Mouse (Mus musculus) spleen, adult 2 months (tissue): ENCODE data around the gene Gm17019.
"Not testable (repeated sequence)": the region's sequence is repeated elsewhere in the genome, so short reads cannot be mapped to it uniquely, and the experiment has no call there.

Experiments
- CTCF ChIP-seq: fragments of 200-500 bp; IDR thresholded peaks from 2 replicates; pipeline ENCODE4 v1.5.1; 2011; ENCODE audit warnings: mild to moderate bottlenecking, inconsistent platforms; ENCODE audit not compliant: insufficient read depth, insufficient read length, insufficient replicate concordance; ENCODE audit errors: extremely low read depth
- POLR2A ChIP-seq: fragments of 200-500 bp; IDR thresholded peaks from 2 replicates; pipeline ENCODE4 v1.6.1; 2011; ENCODE audit warnings: low read depth, low read length, inconsistent platforms

DNA sequence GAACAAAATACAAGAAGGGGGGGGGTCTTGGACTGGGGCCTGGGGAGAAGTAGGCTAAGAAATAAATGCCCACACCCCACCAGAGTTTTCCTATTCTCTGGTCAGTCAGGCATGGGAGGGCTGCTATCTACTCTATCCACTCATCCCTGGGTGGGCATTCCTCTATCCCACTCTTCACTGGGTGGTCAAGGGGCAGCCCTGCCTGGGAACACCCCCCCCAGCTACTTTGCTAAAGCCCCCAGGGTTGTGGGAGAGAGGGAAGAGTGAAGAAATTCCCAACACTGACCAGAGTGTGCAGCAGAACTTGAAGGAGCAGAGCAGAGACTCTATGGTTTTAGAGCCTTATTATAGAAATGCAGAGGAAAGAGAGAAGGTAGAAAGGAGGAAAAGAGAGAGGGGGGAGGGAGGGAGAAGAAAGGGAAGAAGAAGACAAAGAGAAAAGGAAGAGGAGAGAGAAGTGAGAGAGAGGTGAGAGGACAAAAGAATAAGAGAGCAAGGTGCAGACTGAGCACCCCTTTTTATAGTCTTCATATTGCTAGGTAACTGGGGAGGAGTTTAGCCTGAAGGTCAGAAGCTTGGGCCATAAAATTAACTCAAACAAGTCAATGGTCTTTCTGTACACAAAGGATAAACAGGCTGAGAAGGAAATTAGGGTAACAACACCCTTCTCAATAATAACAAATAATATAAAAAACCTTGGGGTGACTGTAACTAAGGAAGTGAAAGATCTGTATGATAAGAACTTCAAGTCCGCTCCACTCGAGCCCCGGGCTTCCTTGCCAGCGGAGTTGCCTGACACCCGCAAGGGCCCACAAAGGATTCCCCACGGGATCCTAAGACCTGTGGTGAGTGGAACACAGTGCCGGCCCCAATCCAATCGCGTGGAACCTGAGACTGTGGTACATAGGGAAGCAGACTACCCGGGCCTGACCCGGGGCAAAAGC, 21.9 kb downstream of the Gm17019 start:
- TF ChIP-seq CTCF, POLR2A: not testable (repeated sequence)
